ENCODE assay signal across 16 mouse cellular contexts in genomic region chr11:96813455-96813854, GRCm38 (mm10). TPM values are rescaled to one million over a fixed set of nuclear protein-coding genes. Genes with fewer than 3 reads are reported as not detected.
"Had no signal": no experiment of that assay in that cellular context is flagged by ENCODE, and none has a peak within 500 bp of the region (broad histone marks: within the 10 kb centered on the region; RNA-seq: fewer than 3 reads in every experiment).

No protein-coding gene starts in this region.

- H3K9me3 ChIP-seq: midbrain, embryonic 10.5 days; midbrain, embryonic 13.5 days; neural tube, embryonic 12.5 days; stomach, embryonic 15.5 days had no signal

- ATAC-seq: midbrain, embryonic 13.5 days; midbrain, embryonic 16.5 days had no signal

- H3K4me1 ChIP-seq: midbrain, embryonic 13.5 days; neural tube, embryonic 12.5 days; stomach, embryonic 15.5 days had no signal

- H3K4me2 ChIP-seq: lung, embryonic 14.5 days; midbrain, embryonic 13.5 days; neural tube, embryonic 12.5 days; stomach, embryonic 15.5 days had no signal

- H3K27ac ChIP-seq: liver, embryonic 14.5 days; midbrain, embryonic 10.5 days; midbrain, embryonic 13.5 days; neural tube, embryonic 12.5 days; stomach, embryonic 15.5 days; stomach, postnatal 0 days had no signal

- H3K9ac ChIP-seq: liver, embryonic 14.5 days; lung, embryonic 14.5 days; midbrain, embryonic 13.5 days; neural tube, embryonic 12.5 days; stomach, embryonic 15.5 days had no signal

- H3K4me3 ChIP-seq: midbrain, embryonic 10.5 days; midbrain, embryonic 13.5 days; neural tube, embryonic 12.5 days; stomach, embryonic 15.5 days had no signal

- DNase-seq: lung, adult 18-20 months; lung, embryonic 14.5 days; lung, postnatal 10 days; lung, postnatal 4 days; right cerebral cortex, postnatal 14 days; thymus, adult 2 months; thymus, postnatal 25 days; thymus, postnatal 4 days had no signal

- H3K27me3 ChIP-seq: midbrain, embryonic 13.5 days; neural tube, embryonic 12.5 days; stomach, embryonic 15.5 days had no signal

RNA-seq across cellular contexts. Expression of gene Copz2, which starts 36.2 kb away (rescaled TPM):
- total RNA-seq: neutrophil, adult 5-6 weeks had no signal
